Mouse (Mus musculus): ENCODE measurements around the gene Ehd1.

DNA sequence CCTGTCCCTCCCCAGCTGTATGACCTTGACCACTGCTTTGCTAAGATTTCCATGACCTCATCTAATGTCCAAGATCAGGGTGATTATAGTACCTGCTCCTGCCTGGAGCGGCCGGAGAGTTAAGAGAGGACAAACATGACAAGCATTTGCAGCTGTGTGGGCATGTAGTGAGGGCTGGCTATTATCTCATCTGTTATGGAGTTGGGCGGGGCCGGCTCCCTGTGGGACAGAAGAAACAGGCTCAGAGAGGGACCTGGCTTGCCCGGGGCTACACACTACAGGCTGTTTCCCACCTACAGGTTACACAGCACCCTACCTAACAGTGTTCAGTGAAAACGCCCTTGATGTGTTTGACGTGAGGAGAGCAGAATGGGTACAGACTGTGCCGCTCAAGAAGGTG is 44.8 kb downstream of the Ehd1 start:
- TF ChIP-seq CHD2 (IDR thresholded peaks at IDR 0.05; ENCODE audit: low read depth, low read length) (no peak), ZNF384 (IDR thresholded peaks at IDR 0.05; ENCODE audit: low read depth, low read length) (no peak), ZC3H11A (IDR thresholded peaks at IDR 0.05; ENCODE audit: borderline replicate concordance, low read depth, low read length) (no peak), MAFK (IDR thresholded peaks at IDR 0.05; ENCODE audit: insufficient read depth, low read depth, low read length) (no peak)
